Mouse (Mus musculus) C2C12 (cell line): ENCODE data around the gene Zranb2.

Experiments used
- CTCF ChIP-seq: IDR thresholded peaks from one replicate; pipeline ENCODE4 v1.5.1; 2011; ENCODE audit not compliant: control insufficient read depth, insufficient read depth, insufficient read length
- FOSL1 ChIP-seq: IDR thresholded peaks from one replicate; pipeline ENCODE4 v1.8.0; 2011; ENCODE audit warnings: mild to moderate bottlenecking, low read length; ENCODE audit not compliant: poor library complexity, insufficient read depth, severe bottlenecking
- MAX ChIP-seq: IDR thresholded peaks from one replicate; pipeline ENCODE4 v1.6.1; 2011; ENCODE audit warnings: mild to moderate bottlenecking, control low read depth
- MYOD1 ChIP-seq: IDR thresholded peaks from one replicate; pipeline ENCODE4 v1.6.1; 2011; ENCODE audit warnings: low read depth; ENCODE audit not compliant: control insufficient read depth, insufficient read length
- MYOG ChIP-seq: IDR thresholded peaks from one replicate; pipeline ENCODE4 v1.6.1; 2011; ENCODE audit not compliant: control insufficient read depth, insufficient read length; ENCODE audit errors: extremely low read depth
- USF1 ChIP-seq: IDR thresholded peaks from one replicate; pipeline ENCODE4 v1.6.1; 2011; ENCODE audit warnings: low read depth, mild to moderate bottlenecking, control low read depth, moderate library complexity

DNA sequence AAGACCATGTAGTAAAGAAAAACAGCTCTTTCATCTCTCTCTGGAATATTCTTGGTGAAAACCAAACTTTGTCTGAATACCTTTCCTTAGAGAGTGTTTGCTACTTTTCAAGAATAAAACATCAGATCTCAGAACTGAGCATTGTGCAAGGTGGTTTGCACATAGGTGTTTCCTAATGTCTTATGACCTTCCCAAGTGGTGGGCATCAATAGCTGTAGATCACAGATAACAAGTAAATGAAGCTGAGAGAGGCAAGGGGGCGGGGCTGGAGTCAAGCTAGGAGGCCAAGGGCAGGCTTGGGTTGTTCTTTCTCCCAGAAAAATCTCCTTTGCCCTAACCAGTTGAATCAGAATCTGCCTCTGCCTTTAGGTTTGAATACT lies 42.4 kb downstream of the Zranb2 start:
- TF ChIP-seq CTCF (no peak), MYOG (no peak), USF1 (no peak), FOSL1 (no peak), MYOD1 (no peak), MAX (no peak)
